Mouse (Mus musculus) stomach, postnatal 0 days (tissue): ENCODE measurements at regions not wholly inside any gene's neighbourhood (a gene's known extent, or its start where the extent isn't known, plus 50 kb on each side); places are given as distances from the start of the nearest gene placed in this dataset.

ENCODE experiments used
- CTCF ChIP-seq: IDR thresholded peaks from 2 replicates; pipeline ENCODE4 v1.5.1; 2016; ENCODE audit warnings: antibody characterized with exemption, low read depth, mild to moderate bottlenecking, moderate library complexity
- EP300 ChIP-seq: optimal IDR thresholded peaks from 2 replicates; pipeline ENCODE3; 2016; ENCODE audit warnings: antibody characterized with exemption

- no peak for TF ChIP-seq CTCF
- no peak for TF ChIP-seq EP300
These were observed 161.5 kb upstream of the Sash1 start for GRCm38 (mm10) chr10:9047341-9047740.
